Mouse (Mus musculus): ENCODE measurements at regions not wholly inside any gene's neighbourhood (a gene's known extent, or its start where the extent isn't known, plus 50 kb on each side); places are given as distances from the start of the nearest gene placed in this dataset.

DNA sequence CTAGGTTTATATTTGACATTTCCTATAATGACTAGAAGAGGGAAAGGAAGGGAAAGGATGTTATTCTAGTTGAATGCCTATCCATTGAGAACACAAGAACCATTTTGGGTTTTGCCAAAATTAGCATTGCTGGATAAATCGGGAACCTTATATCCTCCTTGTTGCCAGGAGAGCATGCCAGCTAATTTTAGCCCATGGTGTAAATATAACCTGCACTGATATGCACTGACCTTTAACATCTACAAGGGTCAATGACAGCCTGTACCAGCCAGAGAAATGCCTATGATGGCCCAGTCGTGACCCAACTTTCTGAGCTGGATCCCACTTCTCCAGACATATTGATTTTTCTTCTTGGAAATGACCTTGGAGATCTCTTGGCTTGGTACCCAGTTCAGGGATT, 83.7 kb upstream of the Pcgf5 start:
- H3K9me3 ChIP-seq, result no peaks in the 10 kb centered on the region
- no peak overlapping the region for H3K27ac ChIP-seq
- no peak overlapping the region for H3K9ac ChIP-seq (replicated peaks)
- no peak overlapping the region for H3K4me2 ChIP-seq
- WGBS, result 88% methylated on average over 2 of the region's 2 CpGs
- H3K27me3 ChIP-seq, result no peaks in the 10 kb centered on the region
- no peaks in the 10 kb centered on the region for H3K36me3 ChIP-seq
- no peak for ATAC-seq (ENCODE audit: insufficient number of reproducible peaks, insufficient read depth, low FRiP score, low TSS enrichment, low read depth)
- no peak overlapping the region for H3K4me3 ChIP-seq (replicated peaks)
- H3K4me1 ChIP-seq (replicated peaks), result no peaks in the 10 kb centered on the region

DNA sequence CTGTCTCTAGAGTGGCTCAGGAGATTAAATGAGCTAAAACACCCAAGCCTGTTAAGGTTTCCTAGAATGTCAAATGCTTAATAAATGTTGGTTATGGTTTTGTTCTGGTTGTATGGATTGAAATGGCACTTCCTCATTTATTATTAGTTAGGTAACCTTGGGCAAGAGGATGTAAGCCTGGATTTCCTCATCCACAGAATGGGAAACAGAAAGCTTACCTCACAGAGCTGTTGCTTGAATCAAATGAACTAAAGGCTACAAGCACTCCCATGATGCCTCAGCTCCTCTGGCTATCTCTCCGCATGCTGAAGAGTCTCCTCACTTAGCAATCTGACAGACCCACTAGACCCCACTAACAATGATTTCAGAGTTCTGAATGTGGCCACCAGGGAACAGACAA, 82.8 kb upstream of the Pcgf5 start:
- no peak overlapping the region for H3K9ac ChIP-seq (replicated peaks)
- 92% methylated on average over 1 of the region's 1 CpGs for WGBS
- no peak overlapping the region for H3K4me3 ChIP-seq (replicated peaks)
- no peaks in the 10 kb centered on the region for H3K27me3 ChIP-seq
- no peaks in the 10 kb centered on the region for H3K9me3 ChIP-seq
- no peak overlapping the region for H3K4me2 ChIP-seq
- H3K4me1 ChIP-seq (replicated peaks), result no peaks in the 10 kb centered on the region
- ATAC-seq (ENCODE audit: insufficient number of reproducible peaks, insufficient read depth, low FRiP score, low TSS enrichment, low read depth), result no peak
- no peaks in the 10 kb centered on the region for H3K36me3 ChIP-seq
- no peak overlapping the region for H3K27ac ChIP-seq

- Histone ChIP-seq H3K9me3 (no peaks in the 10 kb centered on the region), H3K4me1 (replicated peaks) (no peaks in the 10 kb centered on the region), H3K27me3 (no peaks in the 10 kb centered on the region), H3K4me3 (replicated peaks) (no peak overlapping the region), H3K9ac (replicated peaks) (no peak overlapping the region), H3K4me2 (no peak overlapping the region), H3K36me3 (no peaks in the 10 kb centered on the region), H3K27ac (no peak overlapping the region)
- no peak for ATAC-seq (ENCODE audit: insufficient number of reproducible peaks, insufficient read depth, low FRiP score, low TSS enrichment, low read depth)
- 55% methylated on average over 8 of the region's 8 CpGs for WGBS
These were observed 81.8 kb upstream of the Pcgf5 start for GRCm38 (mm10) chr19:36266346-36266745.

DNA sequence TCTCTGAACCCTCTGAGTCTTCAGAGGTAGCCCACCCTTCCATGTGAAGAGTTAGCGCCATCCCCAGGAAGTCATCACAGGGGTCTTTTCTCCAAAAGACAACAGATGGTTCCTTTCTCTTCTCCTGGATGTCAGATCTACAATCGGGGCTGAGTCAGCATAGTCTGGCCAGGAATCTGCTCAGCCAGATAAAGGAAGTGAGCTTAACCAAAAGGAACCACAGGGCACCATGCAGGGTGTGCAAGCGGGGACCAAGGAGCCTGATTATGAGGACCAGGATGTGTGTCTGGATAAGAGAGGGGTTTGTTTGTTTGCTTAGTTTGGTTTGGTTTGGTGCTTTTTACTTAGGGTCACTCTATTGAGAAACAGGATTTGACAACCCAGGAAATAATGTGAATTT, 74.6 kb upstream of the Pcgf5 start:
- WGBS, result 77% methylated on average over 3 of the region's 3 CpGs
- H3K9ac ChIP-seq (replicated peaks), result no peak overlapping the region
- no peak overlapping the region for H3K27ac ChIP-seq
- H3K27me3 ChIP-seq, result no peaks in the 10 kb centered on the region
- ATAC-seq (ENCODE audit: insufficient number of reproducible peaks, insufficient read depth, low FRiP score, low TSS enrichment, low read depth), result no peak
- H3K4me1 ChIP-seq (replicated peaks), result no peaks in the 10 kb centered on the region
- H3K9me3 ChIP-seq, result no peaks in the 10 kb centered on the region
- H3K4me2 ChIP-seq, result no peak overlapping the region
- no peaks in the 10 kb centered on the region for H3K36me3 ChIP-seq
- H3K4me3 ChIP-seq (replicated peaks), result no peak overlapping the region

- Histone ChIP-seq H3K4me3 (replicated peaks) (no peak overlapping the region), H3K27me3 (no peaks in the 10 kb centered on the region), H3K9me3 (no peaks in the 10 kb centered on the region), H3K4me1 (replicated peaks) (no peaks in the 10 kb centered on the region), H3K4me2 (no peak overlapping the region), H3K36me3 (no peaks in the 10 kb centered on the region), H3K9ac (replicated peaks) (no peak overlapping the region), H3K27ac (no peak overlapping the region)
- no peak for ATAC-seq (ENCODE audit: insufficient number of reproducible peaks, insufficient read depth, low FRiP score, low TSS enrichment, low read depth)
- WGBS, result 75% methylated on average over 4 of the region's 4 CpGs
These were observed 62.6 kb upstream of the Pcgf5 start for GRCm38 (mm10) chr19:36285465-36285864.

DNA sequence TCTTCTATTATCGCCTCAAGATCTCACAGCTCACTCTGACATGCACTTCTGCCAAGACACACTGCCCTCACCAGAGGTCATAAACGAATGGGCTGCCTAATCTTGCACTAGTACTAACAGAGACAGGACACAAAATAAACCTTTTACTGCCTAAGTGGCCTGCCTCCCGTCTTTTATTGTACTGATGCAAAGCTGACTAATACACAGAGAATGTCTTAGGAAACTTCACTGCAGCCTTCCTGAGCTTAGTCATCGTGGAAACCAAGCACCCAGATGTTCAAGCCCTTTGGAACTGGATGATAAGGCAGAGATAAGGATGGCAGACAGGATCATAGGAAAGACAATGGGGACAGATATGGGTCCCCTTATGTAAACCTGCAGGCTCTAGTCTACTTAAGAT, 57.3 kb upstream of the Pcgf5 start:
- no peaks in the 10 kb centered on the region for H3K36me3 ChIP-seq
- no peak for ATAC-seq (ENCODE audit: insufficient number of reproducible peaks, insufficient read depth, low FRiP score, low TSS enrichment, low read depth)
- WGBS, result 39% methylated on average over 4 of the region's 4 CpGs
- H3K9ac ChIP-seq (replicated peaks), result no peak overlapping the region
- no peak overlapping the region for H3K27ac ChIP-seq
- H3K4me1 ChIP-seq (replicated peaks), result no peaks in the 10 kb centered on the region
- no peak overlapping the region for H3K4me2 ChIP-seq
- no peaks in the 10 kb centered on the region for H3K27me3 ChIP-seq
- no peaks in the 10 kb centered on the region for H3K9me3 ChIP-seq
- H3K4me3 ChIP-seq (replicated peaks), result no peak overlapping the region

GRCm38 (mm10) chr19:36293177-36293969, 54.7 kb upstream of the Pcgf5 start:
- H3K27ac ChIP-seq, result no peak overlapping the region
- no peaks in the 10 kb centered on the region for H3K27me3 ChIP-seq
- H3K4me1 ChIP-seq (replicated peaks), result no peaks in the 10 kb centered on the region
- H3K36me3 ChIP-seq, result no peaks in the 10 kb centered on the region
- 49% methylated on average over 6 of the region's 6 CpGs for WGBS
- H3K9me3 ChIP-seq, result no peaks in the 10 kb centered on the region
- H3K4me3 ChIP-seq (replicated peaks), result no peak overlapping the region
- ATAC-seq (ENCODE audit: insufficient number of reproducible peaks, insufficient read depth, low FRiP score, low TSS enrichment, low read depth), result no peak
- no peak overlapping the region for H3K9ac ChIP-seq (replicated peaks)
- H3K4me2 ChIP-seq, result no peak overlapping the region
